Mouse (Mus musculus) testis, adult 2 months (tissue): ENCODE data around the gene Cyp2j7.
"Not testable (repeated sequence)": the region's sequence is repeated elsewhere in the genome, so short reads cannot be mapped to it uniquely, and the experiment has no call there.

Experiments
- CTCF ChIP-seq: fragments of 200-500 bp; IDR thresholded peaks from 2 replicates; pipeline ENCODE4 v1.5.1; 2012; ENCODE audit warnings: low read depth, mild to moderate bottlenecking, inconsistent platforms, low read length, moderate library complexity; ENCODE audit not compliant: control insufficient read depth, insufficient read depth, insufficient replicate concordance
- POLR2A ChIP-seq: fragments of 200-500 bp; IDR thresholded peaks from 2 replicates; pipeline ENCODE4 v1.6.1; 2012; ENCODE audit warnings: low read depth, mild to moderate bottlenecking, inconsistent platforms, low read length, moderate library complexity; ENCODE audit not compliant: control insufficient read depth

DNA sequence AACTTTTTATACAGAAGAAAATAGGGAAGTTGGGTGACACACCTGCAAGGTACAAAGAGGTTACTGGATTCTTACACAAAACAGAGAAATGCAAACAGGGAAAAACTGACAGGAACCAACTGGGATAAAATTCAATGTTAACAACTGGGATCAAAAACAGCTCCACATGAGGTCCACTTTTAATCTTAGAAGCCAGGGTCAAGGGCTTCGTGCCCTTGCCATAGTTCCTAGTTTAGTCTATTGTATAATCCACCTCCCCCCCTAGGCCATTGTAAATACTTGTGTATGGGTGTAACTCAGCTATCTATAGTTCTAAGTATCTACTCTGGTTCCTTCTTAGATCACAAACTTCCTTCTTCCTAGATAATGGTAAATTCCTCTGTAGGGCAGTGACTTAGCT lies 40.4 kb upstream of the Cyp2j7 start:
- TF ChIP-seq POLR2A, CTCF: not testable (repeated sequence)
